Mouse (Mus musculus): ENCODE data around the gene Ddrgk1. TPM values are rescaled to one million over a fixed set of nuclear protein-coding genes. Genes with fewer than 3 reads are reported as not detected.
A peak's percentile ranks its signal among the peaks of the same experiment; 100 is the strongest.

The Ddrgk1 gene
- 44.7 and 46.9 TPM in 2 replicates for polyA plus RNA-seq (2016; fragmentation: Nextera tagmentation; extraction: Ambion mirVana)

GRCm38 (mm10) chr2:130664102-130664701 is at the start of gene Ddrgk1:
Ddrgk1 (minus strand) TSS chr2:130664659.
- H3K9me3 ChIP-seq: no peaks in the 10 kb centered on the region
- peak within 1 kb of the TSS; percentile 97 for H3K27ac ChIP-seq
- peak; percentile 93 for DNase-seq (ENCODE audit: extremely low spot score, low spot score)
- H3K27me3 ChIP-seq (ENCODE audit: poor library complexity, severe bottlenecking): no peaks in the 10 kb centered on the region
- H3K36me3 ChIP-seq (replicated peaks): peaks cover 37% of the 10 kb centered on the region
- H3K4me1 ChIP-seq: peaks cover 48% of the 10 kb centered on the region
- under 1% methylated on average over 40 of the region's 40 CpGs for WGBS
- peak within 1 kb of the TSS; percentile 63 for H3K4me3 ChIP-seq

DNA sequence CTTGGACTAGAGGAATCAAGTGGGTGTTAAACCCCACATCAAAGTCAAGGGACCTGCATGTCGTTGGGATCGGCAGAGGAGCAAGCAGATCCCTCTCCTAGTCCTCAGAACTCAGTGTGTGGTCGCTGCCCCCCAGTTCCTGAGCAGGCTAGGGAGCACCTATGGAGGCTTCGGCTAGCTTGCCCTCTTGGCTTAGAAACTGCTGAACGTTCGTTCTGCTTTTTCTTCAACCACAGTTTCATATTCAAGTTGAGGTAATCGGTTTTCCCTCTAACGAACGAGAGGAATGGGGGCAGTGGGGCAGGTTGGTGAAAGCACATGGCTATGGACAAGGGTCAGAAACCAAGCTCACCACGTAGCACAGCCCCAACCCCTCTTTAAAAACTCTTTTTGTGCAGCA is 42.6 kb upstream of the Ddrgk1 start:
- Histone ChIP-seq H3K4me1 (peaks cover 10% of the 10 kb centered on the region; the same call in 1 of the 2 replicates), H3K27ac (no peak overlapping the region), H3K4me3 (no peak overlapping the region), H3K9me3 (no peaks in the 10 kb centered on the region), H3K27me3 (ENCODE audit: poor library complexity, severe bottlenecking) (no peaks in the 10 kb centered on the region), H3K36me3 (replicated peaks) (peaks cover 24% of the 10 kb centered on the region)
- DNase-seq (ENCODE audit: extremely low spot score, low spot score): no peak
- WGBS: 69% methylated on average over 10 of the region's 10 CpGs

GRCm38 (mm10) chr2:130706602-130707001 is 42.1 kb upstream of the Ddrgk1 start:
- Histone ChIP-seq H3K9me3 (no peaks in the 10 kb centered on the region), H3K27me3 (ENCODE audit: poor library complexity, severe bottlenecking) (no peaks in the 10 kb centered on the region), H3K27ac (no peak overlapping the region), H3K4me3 (no peak overlapping the region), H3K4me1 (peaks cover 10% of the 10 kb centered on the region; the same call in 1 of the 2 replicates), H3K36me3 (replicated peaks) (peaks cover 21% of the 10 kb centered on the region)
- WGBS: 75% methylated on average over 4 of the region's 4 CpGs
- DNase-seq (ENCODE audit: extremely low spot score, low spot score): no peak

DNA sequence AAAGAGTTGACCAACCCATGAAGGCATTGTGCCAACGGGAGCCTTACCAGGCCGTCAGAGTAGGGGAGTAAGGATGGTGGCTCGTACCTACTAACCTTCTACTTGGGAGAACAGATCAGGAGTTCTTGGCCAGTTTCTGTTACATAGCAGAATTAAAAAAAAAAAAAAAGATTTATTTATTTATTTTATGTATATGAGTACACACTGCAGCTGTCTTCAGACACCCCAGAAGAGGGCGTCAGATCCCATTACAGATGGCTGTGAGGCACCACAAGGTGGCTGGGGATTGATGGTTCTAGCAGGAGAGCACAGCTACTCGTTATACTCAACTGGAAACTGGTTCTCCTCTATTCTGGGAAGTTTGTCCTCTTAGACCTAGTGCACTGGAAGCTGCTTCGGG is 40.7 kb upstream of the Ddrgk1 start:
- no peak for DNase-seq (ENCODE audit: extremely low spot score, low spot score)

DNA sequence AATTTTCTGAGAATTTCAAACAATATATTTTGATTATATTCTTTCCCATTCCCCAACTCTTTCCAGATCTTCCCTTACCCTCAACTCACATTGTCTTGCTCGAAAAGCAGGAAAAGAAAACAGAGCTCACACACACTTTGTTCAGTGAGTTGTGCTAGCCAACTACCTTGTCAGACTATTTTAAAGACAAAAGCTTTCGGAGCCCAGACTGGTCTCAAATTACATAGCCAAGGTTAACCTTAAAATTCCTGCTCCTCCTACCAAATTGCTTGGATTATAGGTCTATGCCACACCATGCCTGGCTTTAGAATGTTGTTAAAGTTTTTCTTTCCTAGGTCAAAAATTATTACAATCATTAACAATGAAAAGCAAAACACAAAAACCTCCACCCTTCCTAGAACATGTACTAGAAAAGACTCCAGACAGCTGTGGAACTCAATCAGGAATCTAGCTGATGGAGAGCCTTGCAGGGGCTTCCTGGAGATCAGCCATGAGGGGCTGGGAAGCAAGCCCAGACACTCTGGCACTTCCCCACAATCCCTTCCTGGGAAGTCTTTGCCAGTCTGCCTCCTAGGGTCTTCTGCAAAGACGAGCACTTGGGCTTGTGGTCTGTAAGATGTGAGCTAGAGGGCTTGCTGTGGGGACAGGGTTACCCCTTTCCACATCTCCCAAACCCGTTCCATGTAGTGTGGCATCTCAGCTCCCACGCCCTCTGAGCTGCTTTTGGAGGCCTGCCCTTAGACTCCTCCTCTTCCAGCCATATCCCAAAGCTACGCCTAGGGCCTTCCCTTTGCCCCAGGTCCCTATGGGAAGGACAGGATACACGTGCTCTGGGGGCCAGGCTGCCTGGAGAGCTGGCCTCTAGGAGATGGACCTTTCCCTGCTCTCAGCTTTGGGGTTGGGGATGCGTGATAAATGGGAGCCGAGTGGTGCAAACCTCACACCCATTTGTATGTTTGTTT is 39.9 kb upstream of the Ddrgk1 start:
- Histone ChIP-seq H3K27ac (no peak overlapping the region; the same call in 1 of the 2 replicates), H3K27me3 (ENCODE audit: poor library complexity, severe bottlenecking) (peaks cover 16% of the 10 kb centered on the region), H3K4me1 (peaks cover 10% of the 10 kb centered on the region; the same call in 1 of the 2 replicates), H3K36me3 (replicated peaks) (peaks cover 8% of the 10 kb centered on the region), H3K9me3 (no peaks in the 10 kb centered on the region), H3K4me3 (no peak overlapping the region)
- no peak for DNase-seq (ENCODE audit: extremely low spot score, low spot score)
- 66% methylated on average over 9 of the region's 9 CpGs for WGBS

More for the DNA sequence above, 40.7 kb upstream of the Ddrgk1 start:
- Histone ChIP-seq H3K9me3 (no peaks in the 10 kb centered on the region), H3K36me3 (replicated peaks) (peaks cover 15% of the 10 kb centered on the region), H3K4me1 (peaks cover 10% of the 10 kb centered on the region; the same call in 1 of the 2 replicates), H3K27me3 (ENCODE audit: poor library complexity, severe bottlenecking) (peaks cover 7% of the 10 kb centered on the region), H3K27ac (no peak overlapping the region), H3K4me3 (no peak overlapping the region)
- 69% methylated on average over 6 of the region's 6 CpGs for WGBS

- peak; percentile 31 for DNase-seq (ENCODE audit: extremely low spot score, low spot score)
- Histone ChIP-seq H3K27me3 (ENCODE audit: poor library complexity, severe bottlenecking) (peaks cover 72% of the 10 kb centered on the region), H3K27ac (no peak overlapping the region), H3K4me3 (peak overlapping the region; percentile 77), H3K36me3 (replicated peaks) (no peaks in the 10 kb centered on the region), H3K4me1 (peaks cover 23% of the 10 kb centered on the region), H3K9me3 (no peaks in the 10 kb centered on the region)
- 0% methylated on average over 14 of the region's 14 CpGs for WGBS
Observed at GRCm38 (mm10) chr2:130697821-130698266, 33.4 kb upstream of the Ddrgk1 start.

DNA sequence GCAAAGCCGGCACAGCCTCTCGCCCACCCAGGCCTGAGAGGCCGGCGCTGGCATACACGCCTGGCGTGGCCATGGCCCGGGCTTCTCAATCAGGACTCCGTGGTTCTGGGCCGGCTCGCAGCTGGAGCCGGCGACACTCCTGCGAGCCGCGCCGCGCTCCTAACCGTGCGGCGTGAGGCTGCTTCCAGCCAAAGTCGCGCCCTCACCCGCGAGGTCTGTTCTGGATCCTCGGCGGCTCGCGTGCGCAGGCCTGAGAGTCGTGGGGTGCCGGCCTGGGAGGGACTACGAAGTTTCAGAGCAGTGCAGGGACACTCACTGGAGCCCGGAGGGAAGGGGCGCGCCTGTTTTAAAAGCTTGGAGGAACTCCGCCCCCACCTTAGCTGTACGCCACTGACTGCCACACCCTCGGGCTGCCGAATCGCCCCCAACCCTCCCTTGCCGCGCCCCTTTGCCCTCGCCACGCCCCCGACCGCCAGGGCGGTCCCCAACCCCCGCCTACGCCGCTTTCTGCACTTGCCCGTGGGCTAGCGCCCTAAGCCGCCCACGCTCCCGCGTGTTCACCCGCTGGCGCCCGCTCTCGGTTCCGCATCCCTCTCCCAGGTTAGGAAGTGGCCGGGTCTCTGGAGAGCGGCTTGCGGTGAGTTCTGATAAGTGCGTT is 32.8 kb upstream of the Ddrgk1 start, which contains the start of gene Slc4a11:
Slc4a11 (minus strand) TSS at position 367 of the 658 bp plus-strand sequence.
- H3K27me3 ChIP-seq (ENCODE audit: poor library complexity, severe bottlenecking): peaks cover 72% of the 10 kb centered on the region
- H3K36me3 ChIP-seq (replicated peaks): no peaks in the 10 kb centered on the region
- peak; percentile 63 for DNase-seq (ENCODE audit: extremely low spot score, low spot score)
- under 1% methylated on average over 65 of the region's 65 CpGs for WGBS
- H3K27ac ChIP-seq: peak within 1 kb of the TSS; percentile 60
- H3K4me3 ChIP-seq: peak within 1 kb of the TSS; percentile 77
- H3K4me1 ChIP-seq: peaks cover 23% of the 10 kb centered on the region
- H3K9me3 ChIP-seq: no peaks in the 10 kb centered on the region

DNA sequence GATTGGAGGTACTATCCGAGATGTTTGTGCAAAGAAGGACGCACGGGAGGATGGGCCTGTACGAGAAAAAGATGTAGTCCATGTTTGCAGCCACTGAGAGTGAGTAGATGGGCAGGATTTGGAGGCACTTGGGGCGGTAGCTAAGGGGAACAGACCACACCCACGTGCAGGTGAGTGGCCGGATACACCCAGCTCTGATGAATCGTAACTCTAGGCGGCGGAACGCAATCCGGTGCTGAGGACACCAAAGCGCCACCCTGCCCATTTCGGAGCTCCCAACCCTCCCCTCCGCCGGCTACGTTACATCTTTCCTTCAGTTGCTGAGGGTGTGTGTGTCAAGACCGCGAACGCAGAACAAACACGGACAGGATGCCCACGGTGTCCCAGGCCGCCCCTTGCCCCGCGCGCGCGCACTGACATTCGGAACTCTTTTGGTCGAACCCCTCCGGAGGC is 32.3 kb upstream of the Ddrgk1 start:
- Histone ChIP-seq H3K4me3 (peak overlapping the region; percentile 77), H3K36me3 (replicated peaks) (no peaks in the 10 kb centered on the region), H3K9me3 (no peaks in the 10 kb centered on the region), H3K27me3 (ENCODE audit: poor library complexity, severe bottlenecking) (peaks cover 72% of the 10 kb centered on the region), H3K4me1 (peaks cover 23% of the 10 kb centered on the region), H3K27ac (peak overlapping the region; percentile 60; the same call in 1 of the 2 replicates)
- peak; percentile 45 for DNase-seq (ENCODE audit: extremely low spot score, low spot score)
- under 1% methylated on average over 31 of the region's 31 CpGs for WGBS

- Histone ChIP-seq H3K9me3 (no peaks in the 10 kb centered on the region), H3K27ac (no peak overlapping the region), H3K4me3 (no peak overlapping the region), H3K36me3 (replicated peaks) (no peaks in the 10 kb centered on the region), H3K27me3 (ENCODE audit: poor library complexity, severe bottlenecking) (peaks cover 49% of the 10 kb centered on the region), H3K4me1 (peaks cover 23% of the 10 kb centered on the region)
- 38% methylated on average over 3 of the region's 3 CpGs for WGBS
- DNase-seq (ENCODE audit: extremely low spot score, low spot score): no peak
Observed at GRCm38 (mm10) chr2:130693563-130693962, 29.1 kb upstream of the Ddrgk1 start.

- H3K36me3 ChIP-seq (replicated peaks): peaks cover 28% of the 10 kb centered on the region
- no peak overlapping the region for H3K27ac ChIP-seq
- no peak for DNase-seq (ENCODE audit: extremely low spot score, low spot score)
- H3K27me3 ChIP-seq (ENCODE audit: poor library complexity, severe bottlenecking): peaks cover 3% of the 10 kb centered on the region
- H3K4me1 ChIP-seq: no peaks in the 10 kb centered on the region
- H3K9me3 ChIP-seq: no peaks in the 10 kb centered on the region
- WGBS: 83% methylated on average over 2 of the region's 2 CpGs
- no peak overlapping the region for H3K4me3 ChIP-seq
Observed at GRCm38 (mm10) chr2:130689011-130689410, 24.6 kb upstream of the Ddrgk1 start.

DNA sequence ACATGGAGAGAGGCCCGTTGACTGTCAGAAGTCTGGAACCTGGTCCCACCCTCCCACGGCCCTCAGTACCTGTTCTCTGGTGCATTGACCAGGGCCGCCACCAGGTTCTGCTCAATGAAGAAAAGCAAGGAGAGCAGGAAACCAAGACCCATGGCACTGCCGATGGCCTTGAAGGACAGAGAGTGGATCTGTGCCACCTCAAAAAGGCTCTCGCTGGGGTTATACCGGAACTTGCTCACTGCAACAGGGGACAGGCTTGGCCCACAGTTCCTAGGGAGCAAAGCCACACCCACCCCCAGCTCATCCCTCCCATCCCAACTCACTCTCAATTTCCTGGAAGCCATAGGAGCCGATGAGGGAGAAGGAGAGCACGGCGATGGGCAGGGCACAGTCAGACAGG is 21.0 kb upstream of the Ddrgk1 start:
- Histone ChIP-seq H3K4me3 (no peak overlapping the region), H3K27me3 (ENCODE audit: poor library complexity, severe bottlenecking) (no peaks in the 10 kb centered on the region), H3K27ac (no peak overlapping the region), H3K9me3 (no peaks in the 10 kb centered on the region), H3K36me3 (replicated peaks) (peaks cover 63% of the 10 kb centered on the region), H3K4me1 (no peaks in the 10 kb centered on the region)
- DNase-seq (ENCODE audit: extremely low spot score, low spot score): no peak
- WGBS: 92% methylated on average over 9 of the region's 9 CpGs

GRCm38 (mm10) chr2:130681531-130681930 is 17.1 kb upstream of the Ddrgk1 start:
- Histone ChIP-seq H3K9me3 (no peaks in the 10 kb centered on the region), H3K36me3 (replicated peaks) (peaks cover 100% of the 10 kb centered on the region), H3K4me3 (no peak overlapping the region), H3K4me1 (no peaks in the 10 kb centered on the region), H3K27ac (no peak overlapping the region), H3K27me3 (ENCODE audit: poor library complexity, severe bottlenecking) (no peaks in the 10 kb centered on the region)
- 97% methylated on average over 3 of the region's 3 CpGs for WGBS
- no peak for DNase-seq (ENCODE audit: extremely low spot score, low spot score)
